Mouse (Mus musculus) kidney, embryonic 16.5 days (tissue): ENCODE data around the gene Glud1. TPM values are rescaled to one million over a fixed set of nuclear protein-coding genes. Genes with fewer than 3 reads are reported as not detected.
"Not testable (repeated sequence)": the region's sequence is repeated elsewhere in the genome, so short reads cannot be mapped to it uniquely, and the experiment has no call there.

Experiments used
- ATAC-seq: fragments of 200-750 bp; cut with Nextera tagmentation; 2 replicates; pipeline ENCODE4 v1.8.0; 2017; ENCODE audit warnings: moderate TSS enrichment; ENCODE audit not compliant: low FRiP score, low TSS enrichment
- H3K27ac ChIP-seq: fragments of 300-500 bp; sonication (generic); 2 replicates; pipeline ENCODE4 v1.5.1; 2014; ENCODE audit warnings: low read length
- H3K27me3 ChIP-seq: fragments of 300-500 bp; sonication (generic); 2 replicates; pipeline ENCODE4 v1.6.1; 2014; ENCODE audit warnings: low read length, control low read depth, mixed read lengths; ENCODE audit not compliant: insufficient read depth
- H3K36me3 ChIP-seq: fragments of 300-500 bp; sonication (generic); 2 replicates; pipeline ENCODE4 v1.6.1; 2014; ENCODE audit warnings: low read length, control low read depth, mixed read lengths; ENCODE audit not compliant: insufficient read depth
- H3K4me1 ChIP-seq: fragments of 300-500 bp; sonication (generic); 2 replicates; pipeline ENCODE4 v1.6.1; 2014; ENCODE audit warnings: low read length, control low read depth, mixed read lengths; ENCODE audit not compliant: insufficient read depth
- H3K4me2 ChIP-seq: fragments of 300-500 bp; sonication (generic); replicated peaks from 2 replicates; pipeline ENCODE4 v1.6.1; 2014; ENCODE audit warnings: low read depth, low read length
- H3K4me3 ChIP-seq: fragments of 300-500 bp; sonication (generic); 2 replicates; pipeline ENCODE4 v1.5.1; 2014; ENCODE audit warnings: mild to moderate bottlenecking, low read length
- H3K9ac ChIP-seq: fragments of 300-500 bp; sonication (generic); replicated peaks from 2 replicates; pipeline ENCODE4 v1.6.1; 2014; ENCODE audit warnings: low read length
- H3K9me3 ChIP-seq: fragments of 300-500 bp; sonication (generic); 2 replicates; pipeline ENCODE4 v1.6.1; 2016; ENCODE audit warnings: low read length, control low read depth
- WGBS: fragments of 180-500 bp; shearing (Covaris S2); extraction: QIAGEN DNeasy Blood & Tissue Kit; methylation state at CpG from one replicate; pipeline ENCODE4 v1.1.7; 2014; 5-methylcytosine and 5-hydroxymethylcytosine counted together
- polyA plus RNA-seq: library from polyadenylated mRNA; unstranded; fragments of >200 nt; fragmentation: Nextera tagmentation; extraction: Ambion mirVana; gene quantifications from 2 replicates; pipeline ENCODE4 v1.2.1, GENCODE M21; 2015

Gene Glud1
- polyA plus RNA-seq, 1 experiment from 2014 or later, result 116 TPM

GRCm38 (mm10) chr14:34357671-34358455, 47.3 kb downstream of the Glud1 start:
- Histone ChIP-seq H3K27ac (no peak overlapping the region), H3K4me2 (no peak overlapping the region), H3K4me1 (no peaks in the 10 kb centered on the region), H3K27me3 (no peaks in the 10 kb centered on the region), H3K36me3 (no peaks in the 10 kb centered on the region), H3K9ac (no peak overlapping the region), H3K9me3 (no peaks in the 10 kb centered on the region), H3K4me3 (no peak overlapping the region)
- WGBS, result 79% methylated on average over 7 of the region's 7 CpGs
- ATAC-seq, result no peak

- H3K9ac ChIP-seq, result no peak overlapping the region
- no peak overlapping the region for H3K4me3 ChIP-seq
- H3K36me3 ChIP-seq, result no peaks in the 10 kb centered on the region
- peaks cover 6% of the 10 kb centered on the region for H3K4me1 ChIP-seq
- H3K9me3 ChIP-seq, result no peaks in the 10 kb centered on the region
- H3K4me2 ChIP-seq, result no peak overlapping the region
- H3K27ac ChIP-seq, result no peak overlapping the region
- ATAC-seq, result no peak
- WGBS, result 52% methylated on average over 5 of the region's 5 CpGs
- H3K27me3 ChIP-seq, result no peaks in the 10 kb centered on the region
These were observed 49.2 kb downstream of the Glud1 start for GRCm38 (mm10) chr14:34359676-34360244.

- peaks cover 6% of the 10 kb centered on the region for H3K4me1 ChIP-seq
- no peak overlapping the region for H3K9ac ChIP-seq
- peaks cover 4% of the 10 kb centered on the region; the same call in 1 of the 2 replicates for H3K9me3 ChIP-seq
- WGBS, result 44% methylated on average over 6 of the region's 6 CpGs
- H3K4me2 ChIP-seq, result no peak overlapping the region
- H3K27ac ChIP-seq, result no peak overlapping the region
- H3K4me3 ChIP-seq, result no peak overlapping the region
- H3K36me3 ChIP-seq, result no peaks in the 10 kb centered on the region
- ATAC-seq, result no peak
- no peaks in the 10 kb centered on the region for H3K27me3 ChIP-seq
These were observed 49.7 kb downstream of the Glud1 start for GRCm38 (mm10) chr14:34360251-34360650.

- Histone ChIP-seq H3K9ac (no peak overlapping the region), H3K27me3 (no peaks in the 10 kb centered on the region), H3K9me3 (peaks cover 5% of the 10 kb centered on the region; the same call in 1 of the 2 replicates), H3K4me1 (peaks cover 6% of the 10 kb centered on the region), H3K4me2 (no peak overlapping the region), H3K4me3 (no peak overlapping the region), H3K27ac (no peak overlapping the region), H3K36me3 (no peaks in the 10 kb centered on the region)
- WGBS, result 65% methylated on average over 4 of the region's 4 CpGs
- ATAC-seq, result no peak
These were observed 51.6 kb downstream of the Glud1 start for GRCm38 (mm10) chr14:34362135-34362534.

GRCm38 (mm10) chr14:34362726-34363445, 52.4 kb downstream of the Glud1 start:
- peak overlapping the region; percentile 47 for H3K4me3 ChIP-seq
- WGBS, result 29% methylated on average over 18 of the region's 18 CpGs
- peak overlapping the region; percentile 69; the same call in 1 of the 2 replicates for H3K9ac ChIP-seq
- peak; percentile 76; the same call in 1 of the 2 replicates for ATAC-seq
- H3K4me2 ChIP-seq, result peak overlapping the region; percentile 83
- H3K36me3 ChIP-seq, result no peaks in the 10 kb centered on the region
- H3K4me1 ChIP-seq, result peaks cover 6% of the 10 kb centered on the region
- peaks cover 5% of the 10 kb centered on the region; the same call in 1 of the 2 replicates for H3K9me3 ChIP-seq
- H3K27ac ChIP-seq, result no peak overlapping the region
- H3K27me3 ChIP-seq, result no peaks in the 10 kb centered on the region

GRCm38 (mm10) chr14:34363490-34364253, 53.1 kb downstream of the Glud1 start:
- Histone ChIP-seq H3K4me3 (peak overlapping the region; percentile 47), H3K9ac (peak overlapping the region; percentile 69), H3K27ac (peak overlapping the region; percentile 37; the same call in 1 of the 2 replicates), H3K36me3 (no peaks in the 10 kb centered on the region), H3K9me3 (peaks cover 5% of the 10 kb centered on the region; the same call in 1 of the 2 replicates), H3K4me1 (peaks cover 6% of the 10 kb centered on the region), H3K4me2 (peak overlapping the region; percentile 83), H3K27me3 (no peaks in the 10 kb centered on the region)
- 2% methylated on average over 32 of the region's 32 CpGs for WGBS
- peak; percentile 90 for ATAC-seq

- Histone ChIP-seq H3K4me2 (peak overlapping the region; percentile 83), H3K9ac (peak overlapping the region; percentile 69; the same call in 1 of the 2 replicates), H3K4me3 (peak overlapping the region; percentile 47)
- H3K27me3 ChIP-seq, ATAC-seq, H3K9me3 ChIP-seq, H3K27ac ChIP-seq, H3K36me3 ChIP-seq, H3K4me1 ChIP-seq: not testable (repeated sequence)
- WGBS, result 83% methylated on average over 15 of the region's 15 CpGs
These were observed 54.0 kb downstream of the Glud1 start for GRCm38 (mm10) chr14:34364254-34365146.

GRCm38 (mm10) chr14:34365147-34365507, 54.6 kb downstream of the Glud1 start:
- peaks cover 5% of the 10 kb centered on the region; the same call in 1 of the 2 replicates for H3K9me3 ChIP-seq
- no peak overlapping the region for H3K9ac ChIP-seq
- no peaks in the 10 kb centered on the region for H3K27me3 ChIP-seq
- no peak overlapping the region for H3K4me3 ChIP-seq
- H3K4me2 ChIP-seq, result no peak overlapping the region
- H3K4me1 ChIP-seq, result peaks cover 6% of the 10 kb centered on the region
- WGBS, result 80% methylated on average over 2 of the region's 2 CpGs
- no peak for ATAC-seq
- no peak overlapping the region for H3K27ac ChIP-seq
- no peaks in the 10 kb centered on the region for H3K36me3 ChIP-seq
